Mouse (Mus musculus) heart, adult 2 months (tissue): ENCODE results near the gene Pnmt.

ENCODE experiments used
- CTCF ChIP-seq: fragments of 200-600 bp; IDR thresholded peaks from 2 replicates; pipeline ENCODE4 v1.8.1; 2022; ENCODE audit warnings: antibody characterized with exemption, mild to moderate bottlenecking, moderate library complexity
- POLR2A ChIP-seq: fragments of 200-500 bp; IDR thresholded peaks from 2 replicates; pipeline ENCODE4 v1.6.1; 2011; ENCODE audit warnings: mild to moderate bottlenecking, low read depth, low read length, control low read depth; ENCODE audit not compliant: insufficient read depth

GRCm38 (mm10) chr11:98379379-98379778, 6.9 kb upstream of the Pnmt start:
- TF ChIP-seq CTCF (no peak), POLR2A (no peak)
